Mouse (Mus musculus): ENCODE data around the gene 1700066M21Rik. TPM values are rescaled to one million over a fixed set of nuclear protein-coding genes. Genes with fewer than 3 reads are reported as not detected.

The 1700066M21Rik gene
- polyA plus RNA-seq, 1 experiment from 2014 or later, result 17.6 TPM

Other genes with a start within 250 kb of the 1700066M21Rik start
- gene Maip1, start 28.7 kb downstream of the 1700066M21Rik start, polyA plus RNA-seq (2015; fragmentation: Nextera tagmentation; extraction: Ambion mirVana), result 16.9 and 18.0 TPM in 2 replicates
- 21.2 and 24.8 TPM in 2 replicates for gene Tyw5, start 29.5 kb downstream of the 1700066M21Rik start, polyA plus RNA-seq (2015; fragmentation: Nextera tagmentation; extraction: Ambion mirVana)

Measured in hindbrain, embryonic 13.5 days (tissue).